Mouse (Mus musculus): ENCODE results near the gene Zdhhc14. TPM values are rescaled to one million over a fixed set of nuclear protein-coding genes. Genes with fewer than 3 reads are reported as not detected.

The Zdhhc14 gene
- total RNA-seq, 2 experiments from 2014 or later: 2.0 to 4.3 TPM

DNA sequence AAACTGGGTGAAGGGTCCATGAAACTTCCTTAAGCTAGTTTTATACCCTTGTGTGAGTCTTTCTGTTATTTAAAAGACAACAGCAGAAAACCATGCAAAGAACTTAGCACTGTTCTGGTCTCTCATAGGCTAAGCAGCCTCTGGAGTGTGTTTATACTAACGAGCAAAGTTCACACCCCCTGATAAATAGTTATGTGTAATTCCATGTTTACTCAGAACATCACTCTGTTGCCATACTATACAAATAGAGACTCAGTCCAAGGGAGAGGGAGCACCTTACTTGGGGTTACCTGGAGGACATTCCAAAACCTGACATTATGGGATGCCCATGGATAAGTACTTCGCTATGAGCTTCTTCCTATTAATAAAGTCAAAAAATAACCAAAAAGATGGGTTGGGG is 56.2 kb downstream of the Zdhhc14 start:
- Histone ChIP-seq H3K4me3 (no peak overlapping the region), H3K27ac (no peak overlapping the region)
- no peak for DNase-seq
- TF ChIP-seq CTCF (IDR thresholded peaks at IDR 0.05): no peak
- intact Hi-C loops (cut with DNase I): no loop called here

DNA sequence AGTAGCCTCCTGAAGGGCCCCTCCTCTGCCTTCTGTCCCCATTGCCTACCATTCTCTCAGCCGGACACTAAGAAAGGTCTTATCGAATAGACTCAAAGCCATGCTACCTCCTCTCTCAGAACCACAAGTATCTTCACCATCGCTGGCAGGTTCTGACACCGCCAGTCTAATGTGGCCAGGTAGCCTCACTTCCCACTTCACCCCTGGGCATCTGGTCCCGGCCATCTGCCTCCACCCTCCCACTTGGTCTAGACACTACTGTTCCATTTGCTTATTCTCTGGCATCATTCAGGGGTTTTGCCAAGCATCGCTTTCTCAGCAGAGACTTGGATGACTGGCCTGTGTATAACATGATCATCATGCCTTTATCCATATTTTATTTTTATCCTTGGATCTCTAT is 57.1 kb downstream of the Zdhhc14 start:
- no peak for TF ChIP-seq CTCF (IDR thresholded peaks at IDR 0.05)
- intact Hi-C loops (cut with DNase I): no loop called here
- Histone ChIP-seq H3K4me3 (no peak overlapping the region), H3K27ac (no peak overlapping the region)
- no peak for DNase-seq

DNA sequence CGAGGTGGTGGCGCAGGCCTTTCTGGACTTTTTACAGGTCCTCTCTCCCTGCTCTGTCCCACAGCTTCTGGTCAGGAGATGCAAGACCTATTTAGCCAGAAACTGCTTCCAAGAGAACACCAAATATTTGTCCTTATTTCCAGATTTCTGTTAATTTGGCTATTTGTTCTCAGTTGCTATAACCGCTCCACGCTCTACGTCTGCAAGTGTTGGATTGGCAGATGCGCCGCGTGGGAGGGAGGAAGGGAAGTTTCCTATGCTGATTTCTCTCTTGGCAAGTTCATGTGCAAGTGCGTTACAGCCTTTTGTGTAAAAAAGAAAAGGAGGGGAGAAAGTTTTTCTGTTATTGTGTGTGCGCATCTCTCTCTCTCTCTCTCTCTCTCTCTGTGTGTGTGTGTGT is 58.1 kb downstream of the Zdhhc14 start:
- no peak for TF ChIP-seq CTCF (IDR thresholded peaks at IDR 0.05)
- no peak overlapping the region for H3K4me3 ChIP-seq
- DNase-seq: no peak
- intact Hi-C loops (cut with DNase I): no loop called here
- H3K27ac ChIP-seq: no peak overlapping the region

DNA sequence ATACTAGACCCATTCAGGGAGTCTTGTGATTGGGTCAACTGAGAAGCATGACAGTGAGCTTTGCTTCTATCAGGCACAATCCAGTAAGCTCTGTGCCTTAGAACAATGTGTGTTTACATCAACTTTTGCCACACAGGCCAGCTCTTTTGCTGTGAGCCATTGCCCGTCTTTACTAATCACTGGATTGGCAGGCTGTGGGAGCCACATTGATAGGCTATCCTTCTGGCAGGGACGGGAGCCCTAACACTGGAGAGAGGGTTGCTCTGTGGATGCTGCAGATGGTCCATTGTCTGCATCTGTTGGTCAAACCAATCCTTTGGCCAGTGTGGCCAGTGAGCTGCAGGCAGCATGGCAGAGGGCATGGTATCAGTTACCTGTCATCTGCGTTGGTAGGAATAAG is 58.8 kb downstream of the Zdhhc14 start:
- Histone ChIP-seq H3K4me3 (no peak overlapping the region), H3K27ac (no peak overlapping the region)
- TF ChIP-seq CTCF (IDR thresholded peaks at IDR 0.05): no peak
- intact Hi-C loops (cut with DNase I): no loop called here
- DNase-seq: no peak

DNA sequence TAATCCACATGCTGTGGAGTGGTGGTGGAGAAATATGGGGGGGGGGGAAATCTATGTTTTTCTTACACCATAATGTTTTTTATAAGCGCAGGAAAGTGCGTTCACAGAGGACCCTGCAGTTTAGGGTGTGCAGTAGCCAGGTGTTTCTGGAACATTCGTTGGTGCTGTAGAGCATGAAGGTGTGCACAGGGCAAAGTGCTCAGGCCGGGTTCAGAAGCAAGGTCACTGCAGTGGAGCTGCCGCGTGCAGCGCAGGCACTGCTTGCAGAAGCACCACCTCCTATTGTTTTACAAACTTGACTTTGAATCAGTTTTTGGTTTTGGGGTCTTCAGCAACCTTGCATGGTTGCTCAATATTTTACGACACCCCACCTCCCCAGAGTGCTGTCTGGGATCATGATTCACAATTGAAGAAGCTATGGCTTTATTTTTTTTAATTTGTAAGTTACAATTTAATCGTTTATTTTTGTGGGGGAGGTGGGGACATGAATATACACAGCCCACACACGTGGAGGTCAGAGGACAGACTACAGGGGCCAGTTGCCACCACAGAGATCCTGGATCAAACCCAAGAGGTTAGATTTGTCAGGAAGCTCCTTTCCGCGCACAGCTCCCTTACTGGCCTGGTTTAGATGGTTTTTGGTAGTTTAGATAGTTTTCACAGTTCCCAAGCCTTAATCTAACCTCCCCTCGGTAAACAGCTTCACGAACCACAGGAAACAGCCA is 59.8 kb downstream of the Zdhhc14 start:
- intact Hi-C loops (cut with DNase I): no loop called here

DNA sequence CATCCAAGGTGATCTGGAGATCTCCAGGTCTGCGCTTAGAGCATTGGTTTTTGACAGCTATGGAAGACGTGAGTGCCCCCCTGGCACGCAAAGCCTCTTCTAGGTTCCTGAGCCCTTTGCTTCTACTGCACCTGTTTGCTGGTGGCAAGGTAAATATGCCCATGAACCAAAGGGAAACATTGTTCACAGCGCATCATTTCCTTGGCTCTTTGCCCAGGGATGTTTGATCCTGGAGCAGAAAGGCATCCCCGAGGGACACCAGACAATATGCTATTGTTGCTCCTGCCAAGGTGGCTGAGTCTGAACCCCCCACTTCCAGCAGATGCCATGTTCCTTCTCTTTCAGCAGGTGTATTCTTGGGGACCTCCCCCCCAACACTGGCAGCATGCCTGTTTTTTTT is 61.2 kb downstream of the Zdhhc14 start:
- H3K27ac ChIP-seq: no peak overlapping the region
- no peak overlapping the region for H3K4me3 ChIP-seq
- DNase-seq: no peak
- no peak for TF ChIP-seq CTCF (IDR thresholded peaks at IDR 0.05)
- intact Hi-C loops (cut with DNase I): no loop called here

More for the DNA sequence above, 59.8 kb downstream of the Zdhhc14 start:
- DNase-seq: no peak
- Histone ChIP-seq H3K4me3 (no peak overlapping the region), H3K27ac (no peak overlapping the region)
- TF ChIP-seq CTCF (IDR thresholded peaks at IDR 0.05): no peak

DNA sequence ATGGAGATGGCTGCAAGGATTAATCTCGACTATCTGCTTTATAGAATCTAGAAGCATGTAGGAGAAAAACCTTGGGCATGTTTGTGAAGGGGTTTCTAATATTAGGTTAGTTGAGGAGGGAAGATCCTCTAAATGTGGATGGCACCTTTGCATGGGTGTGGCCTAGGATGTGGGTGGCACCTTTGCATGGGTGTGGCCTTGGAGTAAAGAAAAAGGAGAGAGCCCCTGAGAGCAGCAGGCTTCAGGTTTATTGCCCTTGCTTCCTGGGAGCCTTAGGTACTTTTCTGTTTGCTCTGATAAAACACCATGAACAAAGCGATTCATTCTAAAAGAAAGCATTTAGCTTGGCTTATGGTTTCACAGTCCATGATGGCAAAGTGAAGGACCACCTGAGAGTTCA is 62.2 kb downstream of the Zdhhc14 start:
- H3K27ac ChIP-seq: no peak overlapping the region
- no peak for TF ChIP-seq CTCF (IDR thresholded peaks at IDR 0.05)
- no peak overlapping the region for H3K4me3 ChIP-seq
- intact Hi-C loops (cut with DNase I): no loop called here
- no peak for DNase-seq

DNA sequence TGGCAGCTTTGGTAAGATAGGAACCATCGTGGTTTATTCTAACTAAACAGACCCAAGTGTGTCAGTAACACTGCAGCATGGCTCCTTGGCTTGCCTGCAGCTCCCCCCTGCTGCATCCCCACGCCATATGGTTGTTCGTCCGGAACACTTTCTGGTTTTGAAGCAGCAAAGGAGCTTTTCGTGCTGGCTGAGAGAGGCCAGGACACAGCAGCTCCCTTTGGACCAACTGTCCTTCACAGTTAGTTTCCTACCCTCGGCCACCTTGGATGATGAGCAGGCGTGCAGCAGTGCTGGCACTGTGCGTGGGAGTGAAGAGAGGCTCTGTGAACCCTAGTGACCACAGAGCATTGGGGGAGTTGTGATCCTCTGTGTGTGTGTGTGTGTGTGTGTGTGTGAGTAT is 64.2 kb downstream of the Zdhhc14 start:
- no peak for DNase-seq
- TF ChIP-seq CTCF (IDR thresholded peaks at IDR 0.05): no peak

DNA sequence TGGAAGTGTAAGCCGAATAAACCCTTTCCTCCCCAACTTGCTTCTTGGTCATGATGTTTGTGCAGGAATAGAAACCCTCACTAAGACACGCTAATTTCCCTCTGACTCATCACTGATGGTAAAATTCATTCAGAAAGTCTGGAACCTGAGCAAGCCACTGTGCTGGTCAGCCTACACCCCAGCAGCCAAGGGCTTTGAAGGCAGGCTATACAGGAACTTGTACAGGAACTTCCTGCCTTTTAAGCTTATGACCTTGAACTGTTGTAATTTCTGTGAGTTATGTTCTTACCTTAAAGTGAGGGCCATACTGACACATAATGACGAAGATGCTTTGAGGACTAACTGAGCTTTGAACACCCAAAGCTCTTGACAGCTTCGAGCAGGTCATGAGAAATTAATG is 67.9 kb downstream of the Zdhhc14 start:
- TF ChIP-seq CTCF (IDR thresholded peaks at IDR 0.05): no peak

More for the DNA sequence above, 64.2 kb downstream of the Zdhhc14 start:
- intact Hi-C loops (cut with DNase I): no loop called here
- no peak overlapping the region for H3K27ac ChIP-seq
- no peak overlapping the region for H3K4me3 ChIP-seq

DNA sequence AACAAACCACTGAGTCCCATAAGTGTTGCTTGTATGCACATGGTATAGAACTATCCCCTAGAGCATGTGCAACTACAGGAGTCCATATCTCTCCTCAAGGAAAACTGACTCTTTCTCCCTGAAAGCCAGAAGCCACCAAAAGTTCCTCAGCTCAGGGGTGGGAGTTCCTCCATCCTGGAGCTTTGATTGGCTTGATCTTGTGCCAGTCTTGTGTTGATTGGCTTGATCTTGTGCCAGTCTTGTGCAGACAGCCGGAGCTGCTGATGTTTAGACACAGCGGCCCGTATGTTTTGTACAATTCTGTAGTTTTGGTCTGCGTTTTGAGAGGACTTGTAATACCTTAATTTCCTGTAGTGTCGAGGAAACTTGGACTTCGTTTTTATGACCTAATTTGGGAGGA is 70.8 kb downstream of the Zdhhc14 start:
- DNase-seq: no peak
- H3K4me3 ChIP-seq: no peak overlapping the region
- no peak for TF ChIP-seq CTCF (IDR thresholded peaks at IDR 0.05)
- intact Hi-C loops (cut with DNase I): no loop called here
- H3K27ac ChIP-seq: no peak overlapping the region; the same call in 1 of the 2 replicates

More for the DNA sequence above, 67.9 kb downstream of the Zdhhc14 start:
- intact Hi-C loops (cut with DNase I): no loop called here
- H3K27ac ChIP-seq: no peak overlapping the region
- no peak for DNase-seq
- H3K4me3 ChIP-seq: no peak overlapping the region

DNA sequence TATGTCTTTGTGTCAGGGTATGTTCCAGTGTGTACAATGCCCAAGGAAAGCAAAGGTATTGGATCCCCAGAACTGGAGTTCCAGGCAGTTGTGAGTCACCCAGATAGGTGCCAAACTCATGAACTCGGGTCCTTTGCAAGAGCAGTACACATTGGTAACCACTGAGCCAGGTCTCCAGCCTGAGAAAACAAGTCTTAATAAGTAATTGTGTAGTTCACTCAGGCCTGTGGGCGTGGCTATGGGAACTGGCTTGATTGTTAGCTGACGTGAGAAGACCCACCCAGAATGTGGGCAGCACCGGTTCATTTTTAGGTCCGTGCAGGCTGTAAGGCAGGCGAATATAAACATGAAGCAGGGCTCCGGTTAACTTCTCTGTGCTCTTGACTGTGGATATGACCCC is 73.6 kb downstream of the Zdhhc14 start:
- no peak for DNase-seq
- H3K27ac ChIP-seq: no peak overlapping the region
- H3K4me3 ChIP-seq: no peak overlapping the region
- no peak for TF ChIP-seq CTCF (IDR thresholded peaks at IDR 0.05)
- intact Hi-C loops (cut with DNase I): no loop called here

DNA sequence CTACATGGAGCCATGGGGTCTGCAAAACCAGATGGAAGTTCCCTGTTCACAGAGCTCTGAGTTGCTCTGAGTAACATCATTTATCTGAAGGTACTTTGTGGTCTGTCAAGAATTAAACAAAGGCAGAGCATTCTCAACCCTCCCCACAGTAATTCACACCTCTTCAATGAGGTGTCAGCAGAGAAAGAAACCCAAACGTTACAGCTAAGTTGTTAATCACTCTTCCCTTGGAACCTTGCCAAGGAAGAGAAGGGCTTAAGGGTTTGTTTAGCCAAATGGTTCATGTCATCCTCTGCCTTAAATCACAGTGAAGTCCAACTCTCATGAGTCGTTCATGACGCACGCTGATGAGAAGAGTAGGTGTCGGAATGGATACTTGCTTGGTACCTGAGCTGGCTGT is 75.6 kb downstream of the Zdhhc14 start:
- Histone ChIP-seq H3K4me3 (no peak overlapping the region), H3K27ac (no peak overlapping the region)
- DNase-seq: no peak
- TF ChIP-seq CTCF (IDR thresholded peaks at IDR 0.05): no peak
- intact Hi-C loops (cut with DNase I): no loop called here

DNA sequence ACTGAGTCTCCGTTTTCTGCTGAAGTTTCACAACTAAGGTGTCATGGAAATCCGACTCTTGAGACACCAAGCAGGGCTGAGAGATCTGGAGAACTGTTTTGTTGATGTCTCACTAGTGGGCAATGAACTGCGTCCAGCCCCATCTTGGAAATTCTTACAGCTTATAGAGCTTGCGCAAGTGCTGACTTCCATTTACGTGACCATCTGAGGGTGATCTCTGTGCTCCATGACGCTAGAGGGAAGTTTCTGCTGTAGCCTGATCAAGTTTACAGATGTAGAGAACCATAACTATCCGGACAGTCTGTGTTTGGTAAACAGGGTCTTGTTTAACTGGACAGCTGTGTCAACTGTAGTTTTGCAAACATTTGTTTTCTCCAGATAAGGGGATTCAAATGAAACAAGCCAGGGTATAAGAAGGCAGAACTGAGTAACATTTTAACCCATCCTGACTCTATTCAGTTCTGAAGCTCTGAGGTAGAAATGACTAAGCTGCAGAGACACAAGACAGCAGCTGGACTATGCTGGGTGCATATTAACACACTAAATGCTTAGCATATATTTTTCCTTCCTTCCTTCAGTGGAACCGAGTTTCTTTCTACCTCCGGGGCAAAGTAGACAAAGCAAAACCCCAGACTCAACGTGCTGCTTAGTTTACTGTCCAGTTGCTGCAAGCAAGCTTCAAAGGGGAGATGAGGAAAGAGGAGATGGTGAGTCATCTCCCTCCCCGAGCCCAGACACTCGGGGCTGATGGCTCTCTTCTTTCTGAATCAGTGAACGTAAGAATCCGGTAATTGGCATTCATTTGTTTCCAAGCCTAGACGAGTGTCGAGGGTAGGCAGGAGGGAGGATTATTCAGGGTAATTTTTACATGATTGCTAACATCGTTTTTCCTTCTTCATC is 77.0 kb downstream of the Zdhhc14 start:
- TF ChIP-seq CTCF (IDR thresholded peaks at IDR 0.05): no peak
- Histone ChIP-seq H3K27ac (peak overlapping the region; percentile 52), H3K4me3 (no peak overlapping the region)
- DNase-seq: no peak
- intact Hi-C loops (cut with DNase I): loop anchor here (5.0 kb wide), 1 partner anchor 77 kb away; the partner anchor contains the start of gene Zdhhc14

Data from gastrocnemius, adult 2 months (tissue).